Mouse (Mus musculus) intestine, embryonic 15.5 days (tissue): ENCODE data around the gene Dnah3. TPM values are rescaled to one million over a fixed set of nuclear protein-coding genes. Genes with fewer than 3 reads are reported as not detected.
A peak's percentile ranks its signal among the peaks of the same experiment; 100 is the strongest.

Source experiments
- ATAC-seq: fragments of 200-750 bp; cut with Nextera tagmentation; 2 replicates; pipeline ENCODE4 v1.8.0; 2017; ENCODE audit warnings: moderate TSS enrichment, moderate library complexity
- H3K27ac ChIP-seq: fragments of 300-500 bp; sonication (generic); 2 replicates; pipeline ENCODE4 v1.5.1; 2015; ENCODE audit warnings: mild to moderate bottlenecking, inconsistent platforms
- H3K27me3 ChIP-seq: fragments of 300-500 bp; sonication (generic); replicated peaks from 2 replicates; pipeline ENCODE4 v1.6.1; 2015; ENCODE audit warnings: inconsistent platforms
- H3K36me3 ChIP-seq: fragments of 300-500 bp; sonication (generic); 2 replicates; pipeline ENCODE4 v1.6.1; 2015; ENCODE audit warnings: inconsistent platforms
- H3K4me1 ChIP-seq: fragments of 300-500 bp; sonication (generic); replicated peaks from 2 replicates; pipeline ENCODE4 v1.6.1; 2015; ENCODE audit warnings: inconsistent platforms
- H3K4me2 ChIP-seq: fragments of 300-500 bp; sonication (generic); replicated peaks from 2 replicates; pipeline ENCODE4 v1.6.1; 2015; ENCODE audit warnings: mild to moderate bottlenecking, inconsistent platforms
- H3K4me3 ChIP-seq: fragments of 300-500 bp; sonication (generic); replicated peaks from 2 replicates; pipeline ENCODE4 v1.5.1; 2015; ENCODE audit warnings: inconsistent platforms
- H3K9ac ChIP-seq: fragments of 300-500 bp; sonication (generic); 2 replicates; pipeline ENCODE4 v1.6.1; 2015; ENCODE audit warnings: inconsistent platforms
- H3K9me3 ChIP-seq: fragments of 300-500 bp; sonication (generic); 2 replicates; pipeline ENCODE4 v1.6.1; 2016; ENCODE audit warnings: inconsistent platforms
- WGBS: fragments of 180-500 bp; shearing (Covaris S2); methylation state at CpG from one replicate; pipeline ENCODE4 v1.1.7; 2015; 5-methylcytosine and 5-hydroxymethylcytosine counted together
- polyA plus RNA-seq: library from polyadenylated mRNA; unstranded; fragments of >200 nt; fragmentation: Nextera tagmentation; extraction: Ambion mirVana; gene quantifications from 2 replicates; pipeline ENCODE4 v1.2.1, GENCODE M21; 2015

The Dnah3 gene
- polyA plus RNA-seq, 1 experiment from 2014 or later = not detected

GRCm38 (mm10) chr7:119887887-119888286, 207.2 kb downstream of the Dnah3 start:
- Histone ChIP-seq H3K4me2 (no peak overlapping the region), H3K4me1 (0 out of 2 replicates have a peak, but pooled peaks cover 3% of the 10 kb centered on the region), H3K9ac (no peak overlapping the region), H3K9me3 (no peaks in the 10 kb centered on the region), H3K27me3 (no peaks in the 10 kb centered on the region), H3K27ac (no peak overlapping the region), H3K36me3 (no peaks in the 10 kb centered on the region), H3K4me3 (no peak overlapping the region)
- WGBS = 86% methylated on average over 4 of the region's 4 CpGs
- ATAC-seq = no peak

GRCm38 (mm10) chr7:119881229-119881628, 213.9 kb downstream of the Dnah3 start:
- Histone ChIP-seq H3K4me2 (no peak overlapping the region), H3K9ac (no peak overlapping the region), H3K27ac (no peak overlapping the region), H3K4me3 (no peak overlapping the region), H3K36me3 (0 out of 2 replicates have a peak, but pooled peaks cover 2% of the 10 kb centered on the region), H3K9me3 (no peaks in the 10 kb centered on the region), H3K27me3 (no peaks in the 10 kb centered on the region), H3K4me1 (no peaks in the 10 kb centered on the region)
- ATAC-seq = peak; percentile 76
- WGBS = 70% methylated on average over 2 of the region's 2 CpGs

DNA sequence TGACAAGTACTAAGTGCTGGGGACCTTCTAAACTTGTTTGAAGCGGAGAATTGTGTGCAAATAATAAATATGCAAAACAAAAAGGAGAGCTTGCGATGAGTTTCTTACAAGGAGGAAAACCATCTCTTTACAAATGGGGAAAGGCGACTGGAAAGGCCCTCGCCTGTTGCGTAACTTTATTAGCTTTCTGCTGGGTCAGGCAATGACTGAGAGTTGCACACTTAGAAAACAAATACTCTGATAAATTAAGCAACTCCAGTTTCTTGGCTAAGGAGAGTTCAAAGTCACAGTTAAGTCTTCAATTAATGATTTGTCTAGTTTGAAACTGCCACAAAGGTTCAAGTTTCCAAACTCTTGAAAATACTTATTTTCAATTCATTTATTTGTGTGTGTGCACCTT, 214.7 kb downstream of the Dnah3 start:
- Histone ChIP-seq H3K4me2 (no peak overlapping the region), H3K4me1 (no peaks in the 10 kb centered on the region), H3K36me3 (0 out of 2 replicates have a peak, but pooled peaks cover 2% of the 10 kb centered on the region), H3K27me3 (no peaks in the 10 kb centered on the region), H3K9me3 (no peaks in the 10 kb centered on the region), H3K9ac (no peak overlapping the region), H3K27ac (peak overlapping the region; percentile 60; the same call in 1 of the 2 replicates), H3K4me3 (no peak overlapping the region)
- peak; percentile 79 for ATAC-seq
- 71% methylated on average over 5 of the region's 5 CpGs for WGBS

- 87% methylated on average over 4 of the region's 4 CpGs for WGBS
- H3K4me3 ChIP-seq = no peak overlapping the region
- no peak overlapping the region for H3K9ac ChIP-seq
- H3K36me3 ChIP-seq = 0 out of 2 replicates have a peak, but pooled peaks cover 2% of the 10 kb centered on the region
- no peaks in the 10 kb centered on the region for H3K27me3 ChIP-seq
- no peaks in the 10 kb centered on the region for H3K9me3 ChIP-seq
- no peak overlapping the region for H3K27ac ChIP-seq
- ATAC-seq = no peak
- H3K4me1 ChIP-seq = no peaks in the 10 kb centered on the region
- no peak overlapping the region for H3K4me2 ChIP-seq
These were observed 215.9 kb downstream of the Dnah3 start for GRCm38 (mm10) chr7:119879171-119879570.

- Histone ChIP-seq H3K27me3 (no peaks in the 10 kb centered on the region), H3K4me3 (no peak overlapping the region), H3K9ac (no peak overlapping the region), H3K27ac (no peak overlapping the region), H3K4me2 (no peak overlapping the region), H3K4me1 (no peaks in the 10 kb centered on the region), H3K9me3 (no peaks in the 10 kb centered on the region), H3K36me3 (0 out of 2 replicates have a peak, but pooled peaks cover 2% of the 10 kb centered on the region)
- ATAC-seq = no peak
- WGBS = 57% methylated on average over 3 of the region's 3 CpGs
These were observed 219.2 kb downstream of the Dnah3 start for GRCm38 (mm10) chr7:119875776-119876440.

DNA sequence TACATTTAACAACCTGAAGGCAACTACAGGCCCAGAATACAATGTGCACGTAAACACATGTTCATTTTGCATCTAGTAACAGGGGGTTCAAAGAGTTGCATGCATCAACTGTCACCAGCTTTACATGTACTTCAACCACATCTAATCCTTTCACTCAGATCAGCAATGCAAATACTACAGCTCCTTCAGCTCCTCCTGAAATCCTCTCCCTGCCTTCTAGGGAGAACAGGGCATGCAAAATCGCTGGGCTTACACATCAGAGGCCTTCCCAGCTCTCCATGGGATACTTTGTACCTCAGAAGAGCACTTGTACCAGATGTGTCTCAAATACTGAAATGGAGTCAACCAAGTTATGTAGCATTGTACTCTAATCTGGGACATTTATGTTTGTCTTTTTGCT, 222.0 kb downstream of the Dnah3 start:
- no peak overlapping the region for H3K9ac ChIP-seq
- 61% methylated on average over 2 of the region's 2 CpGs for WGBS
- H3K36me3 ChIP-seq = no peaks in the 10 kb centered on the region
- H3K9me3 ChIP-seq = no peaks in the 10 kb centered on the region
- H3K27me3 ChIP-seq = no peaks in the 10 kb centered on the region
- no peak overlapping the region for H3K4me2 ChIP-seq
- H3K4me1 ChIP-seq = no peaks in the 10 kb centered on the region
- no peak overlapping the region for H3K4me3 ChIP-seq
- no peak overlapping the region for H3K27ac ChIP-seq
- ATAC-seq = no peak

Other genes starting within 250 kb of the Dnah3 start
- 8.1 and 9.5 TPM in 2 replicates for gene Lyrm1, start 199.4 kb downstream of the Dnah3 start, polyA plus RNA-seq
- gene Dcun1d3, start 199.0 kb downstream of the Dnah3 start, polyA plus RNA-seq = 10.6 and 11.6 TPM in 2 replicates
- 27.7 and 28.5 TPM in 2 replicates for gene Tmem159, start 7.1 kb upstream of the Dnah3 start, polyA plus RNA-seq
- 0.11 TPM in 1 of 2 replicates, not detected in the other for gene Zp2, start 50.0 kb upstream of the Dnah3 start, polyA plus RNA-seq
- gene Anks4b, start 78.6 kb upstream of the Dnah3 start, polyA plus RNA-seq = 9.2 and 11.6 TPM in 2 replicates
- gene Crym, start 106.8 kb upstream of the Dnah3 start, polyA plus RNA-seq = 1.6 and 2.3 TPM in 2 replicates
- 0.13 TPM in 1 of 2 replicates, not detected in the other for gene Abca14, start 108.7 kb upstream of the Dnah3 start, polyA plus RNA-seq
- not detected in 2 replicates for gene Abca15, start 233.4 kb upstream of the Dnah3 start, polyA plus RNA-seq